Mouse (Mus musculus) ES-E14 (cell line): ENCODE measurements around the gene Pik3c2g. TPM values are rescaled to one million over a fixed set of nuclear protein-coding genes. Genes with fewer than 3 reads are reported as not detected.

Experiments
- DNase-seq: peaks from one replicate; pipeline ENCODE4 v3.0.0-alpha.2; 2013; ENCODE audit warnings: low read depth, low spot score
- H3K27ac ChIP-seq: 2 replicates; pipeline ENCODE4 v1.5.1; 2012; ENCODE audit warnings: low read depth, mild to moderate bottlenecking, low read length, moderate library complexity, mixed read lengths; ENCODE audit not compliant: poor library complexity, insufficient read depth, severe bottlenecking
- H3K36me3 ChIP-seq: 2 replicates; pipeline ENCODE4 v1.6.1; 2012; ENCODE audit warnings: mild to moderate bottlenecking, low read length, moderate library complexity, mixed read lengths; ENCODE audit not compliant: control insufficient read depth, poor library complexity, insufficient read depth, severe bottlenecking
- H3K4me1 ChIP-seq, 2 experiments: fragments of 150-350 bp in 1 of 2; sonication (generic) in 1 of 2; 2 replicates each; pipeline ENCODE4 v1.6.1; 2012; ENCODE audit warnings: low read length in 2 of 2, mild to moderate bottlenecking in 1 of 2, mixed read lengths in 1 of 2; ENCODE audit not compliant: control insufficient read depth in 2 of 2, insufficient read depth in 2 of 2, poor library complexity in 1 of 2
- H3K4me3 ChIP-seq, 2 experiments: fragments of 150-350 bp in 1 of 2; sonication (generic) in 1 of 2; 2 replicates each; pipeline ENCODE4 v1.5.1; 2012; ENCODE audit warnings: low read length in 2 of 2, low read depth in 1 of 2, mild to moderate bottlenecking in 1 of 2, mixed read lengths in 1 of 2; ENCODE audit not compliant: insufficient read depth in 1 of 2, poor library complexity in 1 of 2, severe bottlenecking in 1 of 2
- H3K9ac ChIP-seq: 2 replicates; pipeline ENCODE4 v1.6.1; 2012; ENCODE audit warnings: low read depth, mild to moderate bottlenecking, low read length, mixed read lengths; ENCODE audit not compliant: poor library complexity, insufficient read depth, severe bottlenecking
- H3K9me3 ChIP-seq: fragments of 150-350 bp; sonication (generic); 2 replicates; pipeline ENCODE4 v1.6.1; 2012; ENCODE audit warnings: low read depth, mild to moderate bottlenecking, low read length; ENCODE audit not compliant: control insufficient read depth, insufficient read depth
- CHD2 ChIP-seq: IDR thresholded peaks from 2 replicates; pipeline ENCODE4 v1.6.1; 2014; ENCODE audit warnings: mild to moderate bottlenecking, low read depth, low read length, inconsistent platforms
- HCFC1 ChIP-seq: IDR thresholded peaks from 2 replicates; pipeline ENCODE4 v1.6.1; 2012; ENCODE audit warnings: low read length, inconsistent platforms, borderline replicate concordance; ENCODE audit not compliant: insufficient read depth
- MAFK ChIP-seq: IDR thresholded peaks from 2 replicates; pipeline ENCODE4 v1.6.1; 2014; ENCODE audit warnings: mild to moderate bottlenecking, low read depth, low read length, inconsistent platforms; ENCODE audit not compliant: insufficient read depth
- ZC3H11A ChIP-seq: IDR thresholded peaks from 2 replicates; pipeline ENCODE4 v1.6.1; 2012; ENCODE audit warnings: low read depth, mild to moderate bottlenecking, inconsistent platforms, low read length, borderline replicate concordance
- ZNF384 ChIP-seq: IDR thresholded peaks from 2 replicates; pipeline ENCODE4 v1.6.1; 2012; ENCODE audit warnings: low read depth, low read length, inconsistent platforms
- in situ Hi-C, 2 experiments: fragments of 600-800 bp; cut with MboI; formaldehyde crosslinking; loops; one replicate each; pipeline ENCODE4 v1.15.1; 2025; ENCODE audit warnings: low sequenced_read_pairs in 2 of 2, inconsistent platforms in 1 of 2; ENCODE audit not compliant: unreplicated experiment in 2 of 2
- total RNA-seq: library from RNA; depleted of rRNA; stranded (reverse); fragments of 300-350 nt; gene quantifications from 2 replicates; pipeline ENCODE4 v1.2.3, GENCODE M21; 2012; rRNA removed

The Pik3c2g gene
- total RNA-seq, 1 experiment, result not detected

DNA sequence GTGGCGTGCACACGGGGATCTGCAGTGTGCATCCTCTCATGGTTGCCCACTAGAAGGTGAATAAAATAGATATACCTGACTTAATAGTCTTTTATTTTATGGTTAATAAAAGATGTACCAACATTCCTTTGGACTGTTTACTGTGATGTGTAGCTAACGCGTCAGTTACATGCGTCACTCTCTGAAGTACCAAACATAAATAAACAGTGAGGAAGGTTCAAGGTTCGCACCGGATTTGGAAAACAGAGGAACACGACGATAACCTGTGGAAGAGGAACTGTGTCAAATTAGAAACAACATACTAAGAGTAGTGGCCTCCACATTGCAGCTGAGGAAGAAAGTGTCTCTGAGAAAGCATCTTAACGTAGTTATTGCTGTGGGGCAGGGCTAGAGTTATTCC, 402.6 kb downstream of the Pik3c2g start:
- no peak for DNase-seq
- Histone ChIP-seq H3K9ac (no peak overlapping the region), H3K36me3 (no peaks in the 10 kb centered on the region), H3K27ac (no peak overlapping the region), H3K4me3 (no peak overlapping the region), H3K4me1 (no peaks in the 10 kb centered on the region), H3K9me3 (no peaks in the 10 kb centered on the region)
- in situ Hi-C loops, result no loop called here
- TF ChIP-seq ZNF384 (no peak), HCFC1 (no peak), MAFK (no peak), ZC3H11A (no peak), CHD2 (no peak)

DNA sequence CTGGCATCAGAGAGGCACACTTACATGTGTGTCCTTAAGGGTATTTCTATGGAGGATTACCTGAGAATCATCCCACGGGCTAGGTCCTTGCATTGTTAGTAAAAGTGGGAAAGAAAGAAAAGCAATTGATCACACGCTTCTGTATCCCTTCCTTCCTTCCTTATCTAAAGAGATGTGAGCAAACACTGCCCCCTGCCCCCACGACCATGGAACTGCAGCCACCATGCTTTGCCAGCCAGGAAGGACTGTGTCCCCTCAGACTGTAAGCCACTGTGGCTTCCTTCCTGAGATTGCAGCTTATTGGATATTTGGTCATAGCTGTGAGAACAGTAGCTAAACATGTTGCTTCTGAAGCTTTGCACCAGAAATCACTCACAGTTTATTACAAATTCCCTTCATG, 418.2 kb downstream of the Pik3c2g start:
- H3K9me3 ChIP-seq, result no peaks in the 10 kb centered on the region
- H3K4me3 ChIP-seq, result no peak overlapping the region
- TF ChIP-seq HCFC1, result no peak
- no peak for TF ChIP-seq MAFK
- 0 out of 2 replicates have a peak, but pooled peaks have one; percentile 27 for TF ChIP-seq ZC3H11A
- DNase-seq, result peak; percentile 16
- H3K9ac ChIP-seq, result no peak overlapping the region
- no peaks in the 10 kb centered on the region for H3K4me1 ChIP-seq
- in situ Hi-C loops, result no loop called here
- no peak overlapping the region for H3K27ac ChIP-seq
- no peaks in the 10 kb centered on the region for H3K36me3 ChIP-seq

Other genes with a start within 250 kb of the Pik3c2g start
- not detected in 2 replicates for gene Rergl, start 85.2 kb upstream of the Pik3c2g start, total RNA-seq